Mouse (Mus musculus) forebrain, postnatal 0 days (tissue): ENCODE measurements around the gene Slc25a13. TPM values are rescaled to one million over a fixed set of nuclear protein-coding genes. Genes with fewer than 3 reads are reported as not detected.
A peak's percentile ranks its signal among the peaks of the same experiment; 100 is the strongest.

ENCODE experiments used
- ATAC-seq: fragments of 200-750 bp; cut with Nextera tagmentation; 2 replicates; pipeline ENCODE4 v1.8.0; 2017; ENCODE audit warnings: mild to moderate bottlenecking, moderate library complexity
- DNase-seq: peaks from one replicate; pipeline ENCODE4 v3.0.0-alpha.2; 2015
- H3K27ac ChIP-seq: fragments of 300-500 bp; sonication (generic); 2 replicates; pipeline ENCODE4 v1.5.1; 2014; ENCODE audit warnings: low read depth, mild to moderate bottlenecking, antibody characterized with exemption, low read length, moderate library complexity, mixed read lengths
- H3K27me3 ChIP-seq: fragments of 300-500 bp; sonication (generic); 2 replicates; pipeline ENCODE4 v1.6.1; 2014; ENCODE audit warnings: mild to moderate bottlenecking, low read length, mixed read lengths; ENCODE audit not compliant: insufficient read depth
- H3K36me3 ChIP-seq: fragments of 300-500 bp; sonication (generic); 2 replicates; pipeline ENCODE4 v1.6.1; 2014; ENCODE audit warnings: mild to moderate bottlenecking, moderate library complexity; ENCODE audit not compliant: insufficient read depth
- H3K4me1 ChIP-seq: fragments of 300-500 bp; sonication (generic); 2 replicates; pipeline ENCODE4 v1.6.1; 2014; ENCODE audit warnings: antibody characterized with exemption; ENCODE audit not compliant: insufficient read depth
- H3K4me2 ChIP-seq: fragments of 300-500 bp; sonication (generic); 2 replicates; pipeline ENCODE4 v1.6.1; 2014; ENCODE audit warnings: low read depth, mild to moderate bottlenecking, moderate library complexity
- H3K4me3 ChIP-seq: fragments of 300-500 bp; sonication (generic); 2 replicates; pipeline ENCODE4 v1.5.1; 2014; ENCODE audit warnings: low read depth, low read length, mixed read lengths
- H3K9ac ChIP-seq: fragments of 300-500 bp; sonication (generic); 2 replicates; pipeline ENCODE4 v1.6.1; 2014; ENCODE audit warnings: mild to moderate bottlenecking
- H3K9me3 ChIP-seq: fragments of 300-500 bp; sonication (generic); 2 replicates; pipeline ENCODE4 v1.6.1; 2016; ENCODE audit warnings: low read length
- CTCF ChIP-seq: sonication (generic); IDR thresholded peaks from 2 replicates; pipeline ENCODE4 v1.5.1; 2016; ENCODE audit warnings: antibody characterized with exemption, control low read depth, low read depth
- WGBS: fragments of 180-500 bp; shearing (Covaris S2); extraction: QIAGEN DNeasy Blood & Tissue Kit; methylation state at CpG from one replicate; pipeline ENCODE4 v1.1.7; 2014; 5-methylcytosine and 5-hydroxymethylcytosine counted together
- polyA plus RNA-seq: library from polyadenylated mRNA; unstranded; fragments of >200 nt; fragmentation: Nextera tagmentation; extraction: Ambion mirVana; gene quantifications from 2 replicates; pipeline ENCODE4 v1.2.1, GENCODE M21; 2015
- total RNA-seq: library from RNA; depleted of rRNA; stranded (reverse); fragments of >200 nt; gene quantifications from 2 replicates; pipeline ENCODE4 v1.2.3, GENCODE M21; 2014

Gene Slc25a13
- total and polyA plus RNA-seq, 2 experiments from 2014 or later = 3.1 to 5.2 TPM

DNA sequence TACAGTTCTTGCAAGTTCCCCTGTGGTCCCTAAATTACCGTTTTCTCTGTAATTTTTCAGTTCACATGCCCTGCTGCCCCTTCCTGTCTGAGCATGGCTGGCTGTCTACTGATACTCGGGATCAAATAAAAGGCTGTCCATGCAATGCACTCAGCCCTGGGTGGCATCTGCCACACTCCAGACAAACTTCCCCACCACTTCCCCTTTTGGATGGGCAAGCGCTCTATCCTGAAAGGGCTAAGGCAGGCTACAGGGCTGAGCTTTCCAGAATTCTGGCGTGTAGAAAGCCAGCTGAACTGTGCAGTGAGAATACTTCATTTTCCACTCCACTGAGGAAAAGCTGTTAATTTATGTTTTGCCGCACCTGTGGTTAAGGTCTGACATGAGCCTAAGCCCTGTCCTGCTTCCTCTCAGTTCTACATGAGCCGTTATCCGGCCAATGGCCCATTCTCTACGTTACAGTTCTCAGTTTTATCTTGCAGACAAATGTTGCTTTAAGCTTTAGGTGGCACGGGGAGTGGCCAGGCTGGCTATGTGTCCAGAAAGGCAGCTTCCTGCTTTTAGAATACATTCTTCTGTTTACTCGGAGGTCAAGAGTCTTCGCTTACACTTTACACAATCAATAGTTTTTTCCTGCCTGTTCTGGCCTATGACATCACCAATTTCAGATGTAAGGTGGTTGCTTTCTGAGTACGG lies 170.1 kb downstream of the Slc25a13 start:
- 80% methylated on average over 12 of the region's 12 CpGs for WGBS
- H3K4me1 ChIP-seq = no peaks in the 10 kb centered on the region
- H3K9me3 ChIP-seq = no peaks in the 10 kb centered on the region
- no peaks in the 10 kb centered on the region for H3K36me3 ChIP-seq
- H3K4me3 ChIP-seq = no peak overlapping the region
- no peak overlapping the region for H3K4me2 ChIP-seq
- ATAC-seq (no peak), DNase-seq (no peak)
- no peak overlapping the region for H3K9ac ChIP-seq
- TF ChIP-seq CTCF = no peak
- H3K27ac ChIP-seq = no peak overlapping the region
- no peaks in the 10 kb centered on the region for H3K27me3 ChIP-seq

DNA sequence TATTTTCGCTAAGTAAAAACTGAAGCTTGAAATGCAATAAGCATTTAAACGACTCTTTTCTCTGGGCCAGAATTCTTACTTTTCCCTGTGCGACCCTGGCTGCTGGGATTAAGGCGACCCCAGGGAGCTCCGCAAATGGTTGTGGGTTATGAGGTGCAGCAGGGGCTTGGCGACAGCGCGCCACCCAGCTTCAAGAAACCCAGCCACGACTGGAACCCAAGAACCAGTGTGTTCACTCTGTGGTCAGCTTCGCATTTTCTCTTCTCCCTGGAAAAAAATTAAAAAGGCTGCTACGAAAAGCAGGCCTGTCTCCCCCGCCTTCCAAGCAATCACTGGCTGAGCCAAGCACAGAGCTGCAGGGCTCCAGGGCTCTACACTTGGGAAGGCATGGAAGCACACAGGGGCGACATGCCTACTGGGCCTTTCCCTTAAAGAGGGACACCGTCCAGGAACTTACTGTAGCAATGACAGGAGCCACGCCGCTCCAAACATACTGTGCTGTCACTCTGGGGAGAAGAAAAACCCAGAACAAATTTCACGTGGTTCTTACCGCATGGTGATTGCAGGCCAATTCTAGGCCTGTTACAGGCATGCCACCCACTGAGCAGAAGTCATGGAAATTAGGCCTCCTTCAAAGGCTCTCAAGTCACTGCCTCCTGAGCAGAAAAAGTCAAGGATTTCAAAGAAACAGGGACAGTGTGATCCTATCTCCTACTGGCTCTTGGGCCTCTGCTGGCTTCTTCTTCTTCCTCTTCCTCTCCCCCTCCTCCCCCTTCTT lies 178.0 kb downstream of the Slc25a13 start:
- H3K9ac ChIP-seq = no peak overlapping the region
- ATAC-seq (0 out of 2 replicates have a peak, but pooled peaks have one; percentile 10), DNase-seq (no peak)
- TF ChIP-seq CTCF = no peak
- no peaks in the 10 kb centered on the region for H3K36me3 ChIP-seq
- no peak overlapping the region for H3K4me3 ChIP-seq
- H3K27me3 ChIP-seq = no peaks in the 10 kb centered on the region
- H3K9me3 ChIP-seq = no peaks in the 10 kb centered on the region
- H3K27ac ChIP-seq = no peak overlapping the region
- no peak overlapping the region for H3K4me2 ChIP-seq
- no peaks in the 10 kb centered on the region for H3K4me1 ChIP-seq
- 46% methylated on average over 18 of the region's 18 CpGs for WGBS

DNA sequence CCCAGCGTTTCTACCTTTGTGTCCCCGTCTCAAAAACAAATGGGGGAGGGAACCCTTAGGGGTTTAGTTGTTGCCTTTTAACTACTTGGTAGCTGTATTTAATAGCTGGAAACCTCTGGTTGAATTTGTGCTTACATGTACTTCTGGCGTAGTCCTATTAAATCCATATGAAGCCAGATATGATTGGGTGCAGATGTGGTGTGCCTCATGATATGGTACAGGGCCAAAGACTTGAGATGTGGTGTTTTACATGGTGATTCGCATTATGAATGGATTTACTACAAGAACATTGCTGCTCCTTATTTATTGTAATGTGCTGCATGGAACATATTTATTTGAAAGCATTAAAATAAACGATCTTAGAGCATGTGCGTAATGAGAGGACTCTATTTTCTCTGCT lies 189.3 kb downstream of the Slc25a13 start:
- H3K27ac ChIP-seq = no peak overlapping the region
- 93% methylated on average over 6 of the region's 6 CpGs for WGBS
- TF ChIP-seq CTCF = no peak
- H3K9ac ChIP-seq = no peak overlapping the region
- no peak for DNase-seq
- H3K27me3 ChIP-seq = no peaks in the 10 kb centered on the region
- no peaks in the 10 kb centered on the region for H3K9me3 ChIP-seq
- no peak overlapping the region for H3K4me2 ChIP-seq
- no peak overlapping the region for H3K4me3 ChIP-seq
- no peaks in the 10 kb centered on the region for H3K4me1 ChIP-seq
- H3K36me3 ChIP-seq = no peaks in the 10 kb centered on the region
- ATAC-seq = no peak

DNA sequence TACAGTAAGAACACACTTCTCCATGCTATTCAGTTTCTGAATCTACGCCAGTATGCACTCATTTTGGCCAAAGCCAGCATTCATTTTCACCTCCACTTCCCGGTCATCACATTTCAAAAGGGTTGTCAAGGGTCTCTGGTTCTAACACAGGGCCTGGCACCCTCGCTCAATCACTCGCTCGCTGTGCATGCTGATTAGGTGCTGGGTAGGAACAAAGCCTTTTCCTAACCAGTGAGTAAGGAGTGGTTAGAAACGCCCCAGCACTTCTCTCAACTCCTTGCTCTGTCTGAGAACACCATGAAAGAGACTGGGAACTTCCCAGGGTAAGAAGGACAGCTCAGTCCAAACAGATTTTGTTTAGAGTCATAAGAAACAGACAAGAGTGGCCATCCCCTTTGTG lies 193.0 kb downstream of the Slc25a13 start:
- TF ChIP-seq CTCF = no peak
- no peak for ATAC-seq
- no peak overlapping the region for H3K9ac ChIP-seq
- H3K27ac ChIP-seq = no peak overlapping the region
- H3K4me3 ChIP-seq = no peak overlapping the region
- H3K36me3 ChIP-seq = no peaks in the 10 kb centered on the region
- no peaks in the 10 kb centered on the region for H3K9me3 ChIP-seq
- no peak overlapping the region for H3K4me2 ChIP-seq
- no peaks in the 10 kb centered on the region for H3K4me1 ChIP-seq
- H3K27me3 ChIP-seq = no peaks in the 10 kb centered on the region
- 23% methylated on average over 6 of the region's 6 CpGs for WGBS
- DNase-seq = no peak

DNA sequence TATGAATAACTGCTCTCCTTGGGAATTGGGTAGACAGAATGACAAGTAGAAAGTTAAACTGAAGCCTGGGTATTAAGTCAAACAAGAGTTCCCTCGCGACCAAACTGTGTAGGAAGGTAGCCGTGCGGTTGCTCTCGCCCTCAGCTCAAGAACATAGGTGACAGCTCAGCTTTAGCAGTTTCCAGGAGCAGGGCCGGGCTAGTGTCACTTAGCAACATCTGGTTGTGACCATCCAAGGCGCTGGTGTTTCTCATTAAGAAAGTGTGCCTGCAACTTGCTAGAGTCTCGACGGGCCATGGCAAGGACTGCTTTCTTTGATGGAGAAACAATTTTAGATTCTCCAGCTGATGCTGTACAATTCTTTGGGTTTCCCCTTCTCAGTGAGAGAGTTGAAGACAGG lies 200.0 kb downstream of the Slc25a13 start:
- TF ChIP-seq CTCF = no peak
- no peak overlapping the region for H3K9ac ChIP-seq
- DNase-seq = no peak
- no peak for ATAC-seq
- no peaks in the 10 kb centered on the region for H3K27me3 ChIP-seq
- WGBS = 59% methylated on average over 9 of the region's 9 CpGs
- no peaks in the 10 kb centered on the region for H3K36me3 ChIP-seq
- no peak overlapping the region for H3K4me2 ChIP-seq
- no peaks in the 10 kb centered on the region for H3K9me3 ChIP-seq
- no peaks in the 10 kb centered on the region for H3K4me1 ChIP-seq
- H3K4me3 ChIP-seq = no peak overlapping the region
- no peak overlapping the region for H3K27ac ChIP-seq

DNA sequence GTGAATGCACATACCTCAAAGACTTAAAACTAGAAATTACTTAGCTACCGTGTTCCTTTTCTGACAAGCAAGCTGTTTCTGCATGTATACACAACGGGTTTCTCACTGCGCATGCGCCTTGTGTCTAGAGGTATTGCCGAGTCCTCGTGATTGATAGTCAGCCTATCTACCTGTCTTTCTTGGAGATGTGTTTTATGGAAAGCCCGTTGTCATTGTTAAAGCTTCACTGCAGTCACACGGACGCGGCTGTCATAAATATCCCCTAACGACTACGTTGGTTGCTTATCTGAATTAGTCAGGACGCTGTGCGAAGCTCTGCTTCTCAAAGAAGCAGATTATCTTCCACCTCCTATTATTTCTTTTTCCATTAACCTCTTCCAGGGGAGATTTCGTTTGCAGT lies 201.4 kb downstream of the Slc25a13 start:
- Histone ChIP-seq H3K9me3 (no peaks in the 10 kb centered on the region), H3K4me2 (peak overlapping the region; percentile 13; the same call in 1 of the 2 replicates), H3K27ac (no peak overlapping the region), H3K4me3 (no peak overlapping the region; the same call in 1 of the 2 replicates), H3K9ac (no peak overlapping the region), H3K27me3 (no peaks in the 10 kb centered on the region), H3K36me3 (no peaks in the 10 kb centered on the region), H3K4me1 (no peaks in the 10 kb centered on the region)
- 44% methylated on average over 15 of the region's 15 CpGs for WGBS
- TF ChIP-seq CTCF = no peak
- ATAC-seq (peak; percentile 68), DNase-seq (peak; percentile 72)

DNA sequence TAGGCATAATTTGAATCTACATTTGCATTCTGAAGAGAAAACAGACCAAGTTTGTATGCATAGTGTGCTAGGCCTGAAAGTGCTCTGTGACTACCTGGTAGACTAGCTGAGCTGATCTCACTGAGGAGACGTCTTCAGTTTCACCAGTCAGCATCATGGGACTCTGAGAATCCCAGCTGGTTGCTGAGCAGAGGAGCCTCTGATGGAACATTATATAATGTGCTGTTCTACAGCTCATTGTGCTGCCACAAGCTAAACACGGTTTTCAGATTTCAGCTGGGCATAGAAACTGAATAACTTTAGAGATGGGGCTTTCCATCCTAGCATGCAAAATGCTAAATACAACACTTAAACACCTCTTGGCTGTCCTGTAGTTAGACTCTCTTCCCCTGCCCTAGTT lies 205.6 kb downstream of the Slc25a13 start:
- WGBS = 66% methylated on average over 2 of the region's 2 CpGs
- TF ChIP-seq CTCF = no peak
- Histone ChIP-seq H3K9me3 (no peaks in the 10 kb centered on the region), H3K4me1 (no peaks in the 10 kb centered on the region), H3K4me3 (no peak overlapping the region), H3K27me3 (no peaks in the 10 kb centered on the region), H3K27ac (no peak overlapping the region), H3K4me2 (no peak overlapping the region), H3K9ac (no peak overlapping the region), H3K36me3 (no peaks in the 10 kb centered on the region)
- ATAC-seq (no peak), DNase-seq (no peak)
